Mouse (Mus musculus): ENCODE measurements at regions not wholly inside any gene's neighbourhood (a gene's known extent, or its start where the extent isn't known, plus 50 kb on each side); places are given as distances from the start of the nearest gene placed in this dataset.

DNA sequence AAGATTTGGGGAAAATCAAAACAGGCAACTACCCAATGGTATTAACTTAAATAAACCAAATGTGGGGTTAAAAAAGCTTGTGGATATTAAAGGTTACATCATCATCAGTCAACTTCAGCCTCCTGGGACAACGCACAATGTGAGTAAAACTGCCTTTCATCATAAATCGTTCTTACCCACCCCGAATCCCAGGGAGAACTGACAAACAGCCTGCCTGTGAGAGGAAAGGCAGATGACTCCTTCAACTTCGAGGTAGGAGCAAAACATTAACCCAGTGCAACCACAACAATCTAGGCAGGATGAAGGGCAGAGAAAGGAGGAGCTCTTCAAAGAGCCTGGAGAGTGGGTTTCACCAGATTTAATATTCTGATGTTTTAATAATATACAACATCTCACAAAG lies 135.3 kb upstream of the Gm37988 start:
- DNase-seq (ENCODE audit: low read depth, low spot score) = no peak

DNA sequence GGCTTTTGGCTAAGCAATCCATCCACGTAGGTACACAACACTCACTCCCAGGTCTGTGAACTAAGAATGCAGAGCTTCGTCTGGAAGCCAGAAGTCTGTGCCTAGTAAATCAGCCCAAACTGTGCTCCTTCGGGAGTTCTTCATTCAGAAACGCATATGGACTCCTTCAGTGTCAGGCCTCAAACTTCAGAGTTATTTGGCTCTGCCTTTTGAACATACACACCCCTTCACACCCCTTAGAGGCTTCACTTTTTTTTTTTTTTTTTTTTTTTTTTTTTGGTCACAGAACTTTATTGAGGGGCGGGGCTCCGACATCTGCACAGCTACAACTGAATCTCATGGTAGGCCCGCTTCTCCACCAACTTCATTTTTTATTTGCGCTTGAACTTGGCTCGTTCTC lies 120.1 kb upstream of the Gm37988 start:
- DNase-seq (ENCODE audit: low read depth, low spot score) = no peak

- no peak for DNase-seq (ENCODE audit: low read depth, low spot score)
Observed at GRCm38 (mm10) chr1:4689096-4689495, 118.6 kb upstream of the Gm37988 start.

- peak; percentile 52 for DNase-seq (ENCODE audit: low read depth, low spot score)
Observed at GRCm38 (mm10) chr1:4703316-4703715, 104.4 kb upstream of the Gm37988 start.

DNA sequence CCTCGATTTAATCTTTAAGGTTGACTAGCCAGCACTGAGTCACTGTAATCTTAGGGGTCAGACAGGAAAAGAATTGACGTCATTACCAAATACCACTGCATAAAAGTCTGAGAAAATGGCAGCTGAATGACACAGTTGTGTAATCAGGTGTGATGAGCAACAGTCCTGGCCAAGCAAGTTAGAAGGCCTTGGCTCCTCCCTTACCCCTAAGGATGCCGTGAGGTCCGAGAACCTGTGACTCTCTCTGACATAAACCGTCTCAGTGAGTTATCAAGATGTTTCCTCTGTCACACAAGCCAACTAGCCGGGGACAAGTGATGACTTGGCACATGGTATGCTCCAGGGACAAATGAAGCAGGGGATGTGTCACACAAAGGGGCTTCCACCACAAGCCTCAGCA lies 101.5 kb upstream of the Gm37988 start:
- DNase-seq (ENCODE audit: low read depth, low spot score) = no peak

GRCm38 (mm10) chr1:4722333-4722931 lies 85.3 kb upstream of the Gm37988 start:
- peak; percentile 75 for DNase-seq (ENCODE audit: low read depth, low spot score)
